Mouse (Mus musculus) spleen, adult 18-20 months (tissue): ENCODE results near the gene Xxylt1.

Source experiments
- DNase-seq, 2 experiments: peaks; one replicate each; pipeline ENCODE4 v3.0.0; 2022; ENCODE audit warnings: mixed read lengths in 2 of 2

Xxylt1 gene

GRCm38 (mm10) chr16:30944886-30945285 is 136.3 kb downstream of the Xxylt1 start:
- no peak for DNase-seq

DNA sequence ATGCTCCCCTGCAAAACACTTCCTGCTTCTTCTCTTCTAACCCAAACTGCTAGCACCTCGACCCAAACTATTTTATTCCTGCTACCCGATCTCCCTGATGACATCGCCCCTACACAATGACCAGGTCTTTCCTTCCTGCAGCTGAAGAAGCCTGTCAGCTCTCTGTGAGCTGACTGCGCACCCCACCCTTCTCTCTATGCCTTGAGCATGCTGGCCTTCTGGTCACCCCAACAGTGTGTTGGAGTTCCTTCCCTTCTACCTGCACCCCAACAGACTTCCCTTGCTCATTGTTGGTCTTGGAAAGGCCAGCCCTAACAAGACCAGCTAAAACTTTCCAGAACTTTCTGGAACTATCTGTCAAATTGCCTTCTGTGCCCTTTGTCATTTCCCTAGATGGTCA is 137.3 kb downstream of the Xxylt1 start:
- DNase-seq = no peak

DNA sequence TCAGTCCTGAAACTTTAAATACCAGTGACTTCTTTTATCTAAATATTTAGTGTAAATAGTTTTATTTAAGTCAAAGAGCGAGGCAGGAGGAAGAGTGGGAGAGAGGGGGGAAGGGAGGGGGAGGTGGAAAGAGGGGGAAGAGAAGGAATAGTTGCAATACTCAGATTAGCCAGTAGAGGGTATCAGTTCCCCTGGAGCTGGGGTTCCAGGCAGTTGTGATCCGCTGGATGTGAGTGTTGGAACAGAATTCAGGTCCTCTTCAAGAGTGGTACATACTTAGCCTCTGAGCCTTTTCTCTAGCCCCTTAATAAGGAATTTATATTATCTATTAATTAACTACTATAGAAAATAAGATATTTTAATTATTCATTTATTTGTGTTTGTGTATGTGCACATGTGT is 140.5 kb downstream of the Xxylt1 start:
- no peak for DNase-seq

DNA sequence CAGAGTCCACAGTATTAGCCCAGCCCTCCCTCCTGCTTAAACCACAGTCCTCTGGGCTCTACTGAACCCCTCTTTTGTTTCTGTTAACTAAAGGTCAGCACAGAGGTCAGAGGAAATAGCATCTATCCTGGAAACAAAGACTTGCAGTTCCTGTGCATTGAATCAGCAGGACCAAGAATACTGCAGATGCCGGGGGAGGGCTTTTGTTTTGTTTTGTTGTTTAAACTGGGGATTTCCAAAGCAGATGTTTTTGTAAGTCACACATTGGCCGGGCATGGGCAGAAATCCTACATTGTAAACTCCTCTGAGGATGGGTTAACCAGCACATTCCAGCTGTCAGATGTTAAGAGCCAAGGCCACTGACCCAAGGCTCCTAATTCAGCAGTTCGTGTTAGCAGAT is 141.3 kb downstream of the Xxylt1 start:
- no peak for DNase-seq

DNA sequence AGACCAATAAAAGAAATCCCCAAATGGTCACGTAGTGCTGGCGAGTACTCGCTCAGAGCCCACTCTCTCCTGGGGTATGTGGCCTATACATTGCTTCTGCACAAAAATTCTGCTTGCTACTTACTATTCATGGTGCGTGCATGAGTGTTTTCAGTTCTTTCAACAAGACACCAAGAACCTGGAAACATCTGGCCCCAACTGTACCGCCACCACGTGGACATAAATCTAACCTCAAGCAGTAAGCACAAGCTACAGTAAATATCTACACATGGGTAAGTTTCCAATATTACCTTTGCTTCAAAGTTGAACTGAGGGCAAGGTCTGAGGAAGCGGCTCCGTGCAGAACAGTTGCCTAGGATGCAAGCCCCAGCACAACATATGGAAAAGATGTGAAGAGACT is 142.0 kb downstream of the Xxylt1 start:
- DNase-seq = no peak

DNA sequence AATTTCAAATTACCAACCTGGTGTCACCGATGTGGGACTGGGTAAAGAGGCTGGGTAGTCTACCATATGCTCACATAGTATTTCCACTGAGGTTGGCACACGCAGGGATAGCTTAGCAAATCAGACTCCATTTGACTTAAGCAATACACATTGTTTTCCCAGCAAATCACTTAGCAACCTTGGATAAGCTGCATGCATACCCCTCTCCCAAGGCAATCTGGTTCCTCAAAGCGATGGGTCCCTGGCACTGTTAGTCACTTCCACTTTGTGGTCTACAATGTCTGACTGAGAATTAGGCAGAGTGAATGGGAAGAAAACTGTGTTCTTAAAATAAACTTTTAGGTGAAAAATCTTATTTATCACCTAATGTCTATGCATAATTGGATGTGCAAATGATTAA is 142.6 kb downstream of the Xxylt1 start:
- no peak for DNase-seq

DNA sequence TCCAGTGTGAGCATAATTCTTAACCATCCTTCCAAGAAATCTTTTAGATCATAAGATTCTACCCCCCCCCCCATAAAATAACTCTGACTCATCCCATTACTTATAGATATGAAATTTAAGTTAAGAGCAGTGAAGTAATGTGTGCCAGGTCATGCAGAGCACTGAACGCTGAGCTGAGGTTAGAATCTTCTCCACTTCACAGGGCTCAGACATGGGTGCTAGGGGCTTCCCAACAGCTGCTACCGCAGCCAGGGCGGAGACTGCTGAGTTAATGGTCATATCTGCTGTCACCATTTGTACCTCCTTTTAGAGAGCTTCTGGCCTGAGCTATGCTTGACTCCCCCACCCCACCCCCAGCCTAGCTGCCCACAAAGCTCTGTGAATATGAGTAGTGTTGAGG is 143.6 kb downstream of the Xxylt1 start:
- DNase-seq = no peak

DNA sequence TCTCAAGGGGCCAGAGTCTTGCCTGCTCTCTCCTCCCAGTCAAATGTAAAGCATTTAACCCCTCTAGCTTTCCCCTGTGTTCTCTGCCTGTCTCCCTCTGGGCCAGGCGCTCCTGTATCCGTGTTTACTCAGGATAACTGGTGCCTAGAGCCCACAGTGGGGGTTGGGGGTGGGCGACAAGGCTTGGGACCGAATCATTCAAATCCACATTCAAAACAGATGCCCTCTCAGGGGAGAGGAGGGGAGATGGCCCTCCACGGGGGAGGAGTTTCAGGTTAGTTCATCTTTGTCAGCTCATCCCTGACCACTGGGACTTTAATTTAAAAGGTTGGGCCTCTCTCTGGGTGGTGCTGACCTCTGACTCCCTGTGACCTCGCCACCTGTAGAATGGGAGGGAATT is 144.8 kb downstream of the Xxylt1 start:
- DNase-seq = no peak

GRCm38 (mm10) chr16:30936012-30936461 is 145.2 kb downstream of the Xxylt1 start:
- no peak for DNase-seq

DNA sequence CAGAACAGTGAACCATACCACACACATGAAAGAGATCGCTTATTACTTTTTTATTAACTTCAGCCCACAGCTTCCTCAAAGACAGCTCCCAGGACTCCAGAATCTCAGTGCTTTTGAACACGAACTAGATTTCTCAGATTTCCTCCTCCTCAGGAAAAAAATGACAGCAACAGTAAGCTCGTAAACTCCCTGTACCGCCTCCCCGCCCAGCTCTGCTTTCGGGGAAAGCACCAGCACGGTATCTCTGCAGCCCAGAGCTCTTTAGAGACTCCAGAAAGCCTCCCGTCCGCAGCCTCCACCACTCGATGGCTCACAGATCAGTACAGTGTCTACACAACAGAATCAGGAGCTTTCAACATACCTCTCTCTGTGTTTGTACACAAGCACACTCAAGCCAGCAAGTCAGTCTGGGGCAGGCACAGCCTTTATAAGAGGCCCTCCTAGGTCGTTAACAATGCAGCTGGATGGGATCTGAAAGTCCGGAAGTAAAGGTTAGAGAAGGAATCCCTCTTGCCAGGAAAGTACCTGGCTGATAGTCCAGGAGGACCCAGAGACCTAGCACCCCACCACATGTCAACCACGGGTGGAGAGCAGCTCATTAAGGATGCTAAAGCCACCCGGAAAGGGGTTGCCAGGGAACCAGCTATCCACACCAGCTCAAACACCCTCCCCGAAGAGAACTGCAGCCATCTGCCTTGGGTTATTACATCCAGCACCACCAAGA is 146.1 kb downstream of the Xxylt1 start:
- no peak for DNase-seq

DNA sequence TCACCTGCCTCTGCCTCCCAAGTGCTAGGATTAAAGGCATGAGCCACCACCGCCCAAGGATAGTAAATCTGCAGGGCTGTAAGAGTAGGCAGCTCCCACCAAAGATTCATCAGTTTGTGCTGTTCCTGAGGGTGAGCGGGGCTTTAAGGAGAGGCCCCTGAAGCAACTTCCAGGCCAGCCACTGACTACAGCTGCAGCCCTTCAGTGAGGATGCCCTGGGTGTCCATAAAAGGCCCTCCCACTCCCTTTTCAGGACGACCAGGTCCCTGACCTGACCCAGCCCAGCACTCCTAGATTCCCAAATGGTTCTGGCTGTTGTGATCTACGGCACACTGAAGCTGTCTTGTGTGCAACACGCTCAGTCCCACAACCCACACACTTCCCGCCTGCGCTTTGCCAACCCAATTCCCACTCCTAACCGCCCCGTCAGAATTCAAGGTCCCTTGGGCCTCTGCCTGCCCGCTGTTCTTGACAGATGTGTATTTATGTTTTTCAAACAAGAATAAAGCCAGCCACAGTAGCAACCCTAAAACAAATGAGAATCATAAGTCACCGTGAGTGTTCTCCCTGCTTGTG is 146.9 kb downstream of the Xxylt1 start:
- DNase-seq = no peak

GRCm38 (mm10) chr16:30933366-30933765 is 147.9 kb downstream of the Xxylt1 start:
- DNase-seq = no peak

- no peak for DNase-seq
Observed at GRCm38 (mm10) chr16:30932791-30933190, 148.4 kb downstream of the Xxylt1 start.

- no peak for DNase-seq
Observed at GRCm38 (mm10) chr16:30932196-30932595, 149.0 kb downstream of the Xxylt1 start.

DNA sequence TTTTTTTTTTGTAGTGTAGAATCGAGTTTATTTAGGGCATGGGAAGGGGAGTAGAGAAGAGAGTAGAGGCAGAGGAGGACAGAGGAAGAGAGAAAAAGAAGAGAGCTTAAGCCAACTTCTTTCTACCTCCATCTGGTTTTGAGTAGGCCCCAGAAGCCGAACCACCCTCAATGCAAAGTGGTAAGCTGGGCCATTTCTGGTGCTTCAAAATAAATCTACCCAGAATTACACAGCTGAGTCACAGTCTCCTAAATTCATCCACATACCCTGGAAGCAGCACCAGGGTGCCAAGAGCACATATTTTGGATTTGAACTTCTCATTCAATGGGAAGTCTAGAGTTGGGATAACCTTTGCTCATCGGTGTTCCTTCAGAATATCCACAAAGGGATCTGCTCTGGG is 152.1 kb downstream of the Xxylt1 start:
- DNase-seq = no peak

- DNase-seq = no peak
Observed at GRCm38 (mm10) chr16:30928076-30928750, 153.0 kb downstream of the Xxylt1 start.

- no peak for DNase-seq
Observed at GRCm38 (mm10) chr16:30925496-30925895, 155.7 kb downstream of the Xxylt1 start.

DNA sequence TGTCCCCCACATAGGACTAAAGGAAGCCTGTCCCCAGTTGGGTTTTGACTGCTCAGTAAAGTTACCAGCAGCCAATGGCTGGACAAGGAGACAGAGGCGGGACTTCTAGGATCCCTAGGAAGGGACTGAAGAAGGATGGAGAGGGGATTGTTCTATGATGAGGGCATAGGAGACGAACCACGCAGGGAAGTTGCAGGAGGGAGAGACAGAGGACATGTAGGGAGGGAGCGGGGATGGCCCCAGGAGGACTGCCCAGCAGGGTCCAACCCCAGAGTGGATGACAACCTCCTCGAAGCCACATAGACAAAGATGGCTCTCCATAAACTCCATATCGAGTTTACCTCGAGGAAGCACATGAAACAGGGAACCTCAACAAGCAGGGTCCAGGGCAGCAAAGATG is 157.3 kb downstream of the Xxylt1 start:
- no peak for DNase-seq

DNA sequence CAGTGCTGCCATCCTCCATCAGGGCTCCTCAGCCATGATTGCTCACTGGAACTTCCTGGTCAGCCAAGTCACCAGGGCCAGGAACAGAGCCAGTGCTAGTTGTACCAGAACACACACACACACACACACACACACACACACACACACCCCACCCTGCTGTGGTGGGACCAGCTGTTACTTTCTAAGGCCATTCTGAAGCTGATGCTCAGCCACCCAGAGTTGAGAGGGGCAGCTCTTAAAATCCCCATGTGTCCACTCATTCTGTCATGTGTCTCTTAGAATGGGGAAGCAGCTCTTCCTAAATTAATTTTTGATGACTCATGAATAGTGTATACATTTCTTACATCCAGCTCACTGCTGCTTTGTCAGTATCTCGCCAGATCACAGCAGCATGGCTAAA is 158.7 kb downstream of the Xxylt1 start:
- no peak for DNase-seq

DNA sequence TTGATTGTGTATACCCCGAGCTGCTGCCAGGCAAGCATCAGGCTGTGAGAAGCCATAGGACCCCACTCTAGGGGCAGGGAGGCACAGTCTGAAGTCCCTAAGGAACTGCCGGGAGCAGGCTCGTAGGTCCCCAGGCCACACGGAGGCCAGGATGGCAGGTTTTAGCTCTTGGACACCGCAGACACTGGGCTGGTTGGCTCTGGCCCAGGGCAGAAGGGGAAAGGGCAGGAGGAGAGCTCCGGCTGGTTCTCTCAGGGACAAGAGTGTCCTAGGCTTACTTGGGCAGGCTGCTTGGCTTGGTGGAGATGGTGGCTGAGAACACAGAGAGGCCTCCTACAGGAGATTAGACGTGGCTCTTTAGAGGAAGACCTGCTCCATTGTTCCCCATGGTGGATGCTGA is 162.4 kb downstream of the Xxylt1 start:
- no peak for DNase-seq

GRCm38 (mm10) chr16:30916931-30917330 is 164.3 kb downstream of the Xxylt1 start:
- DNase-seq = no peak

DNA sequence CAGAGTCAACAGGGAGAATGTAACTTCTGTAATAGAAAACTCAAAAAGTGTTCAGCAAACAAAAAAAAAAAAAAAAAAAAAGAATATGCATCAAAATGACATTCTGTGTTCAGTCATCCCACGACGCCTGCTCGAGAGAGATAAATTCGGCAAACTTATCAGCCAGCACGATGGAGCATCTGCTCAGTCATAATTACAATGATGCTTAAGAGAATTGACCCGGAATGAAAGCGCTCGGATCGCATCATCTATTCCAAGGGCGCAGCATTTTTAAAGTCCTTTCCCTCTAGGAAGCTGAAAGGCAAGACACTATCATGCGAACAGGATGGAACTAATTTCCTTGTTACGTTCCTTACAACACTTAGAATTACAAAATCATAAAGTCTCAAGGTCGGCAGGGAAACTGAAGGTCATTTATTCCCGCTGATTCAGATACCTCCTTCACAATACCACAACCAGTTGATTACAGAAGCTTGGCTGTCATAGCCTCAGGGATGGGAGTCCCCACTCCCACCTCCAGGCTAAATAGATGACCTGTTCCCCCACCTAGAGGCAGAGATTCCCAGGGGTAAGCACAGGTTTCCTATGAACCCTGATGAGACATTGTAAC is 165.5 kb downstream of the Xxylt1 start:
- no peak for DNase-seq
